Mouse (Mus musculus) E14TG2a.4 (cell line): Measurements from ENCODE around the gene Sec24d.

ENCODE experiments used
- CTCF ChIP-seq: conservative IDR thresholded peaks from 2 replicates; pipeline ENCODE4 v1.5.1; 2014; ENCODE audit warnings: low read length
- POU5F1 ChIP-seq: IDR thresholded peaks from 2 replicates; pipeline ENCODE4 v1.6.1; 2014; ENCODE audit warnings: low read length, borderline replicate concordance

DNA sequence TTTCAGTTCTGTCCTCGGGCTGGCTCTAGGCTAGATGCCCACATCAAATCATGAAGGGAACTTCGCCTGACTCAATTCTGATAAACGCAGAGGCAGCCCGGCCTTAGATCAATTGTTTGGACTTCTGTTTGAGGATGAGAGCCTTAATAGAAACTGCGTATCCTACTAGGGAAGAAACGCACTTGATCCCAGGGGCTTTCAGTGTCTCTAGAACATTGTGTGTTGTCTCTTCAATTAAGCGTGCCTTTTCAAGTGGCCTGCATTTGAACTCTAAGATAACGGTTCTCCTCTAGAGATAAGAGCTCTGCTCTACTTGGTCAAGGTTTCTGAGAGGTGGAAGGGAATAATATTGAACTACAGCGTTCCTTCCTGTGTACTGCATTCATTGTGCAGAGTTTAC, 49.8 kb downstream of the Sec24d start:
- no peak for TF ChIP-seq CTCF
- no peak for TF ChIP-seq POU5F1
